Mouse (Mus musculus) MEL (cell line): ENCODE measurements around the gene Gm3045.

ENCODE experiments used
- GATA1 ChIP-seq: IDR thresholded peaks from 2 replicates; pipeline ENCODE4 v1.6.1; 2011; ENCODE audit warnings: low read depth, low read length, improper control_type of control experiment
- RCOR1 ChIP-seq: IDR thresholded peaks from 2 replicates; pipeline ENCODE4 v1.6.1; 2012; ENCODE audit warnings: low read depth, mild to moderate bottlenecking, inconsistent platforms, low read length, improper control_type of control experiment
- TAL1 ChIP-seq: IDR thresholded peaks from 2 replicates; pipeline ENCODE4 v1.6.1; 2012; ENCODE audit warnings: mild to moderate bottlenecking, inconsistent platforms, low read length, moderate library complexity, mixed read lengths

- no peak for TF ChIP-seq TAL1
- no peak for TF ChIP-seq GATA1
- TF ChIP-seq RCOR1, result no peak
Measured at GRCm38 (mm10) chr13:56432496-56432895, 6.1 kb downstream of the Gm3045 start.
